Mouse (Mus musculus): Measurements from ENCODE around the gene Dhdds.

DNA sequence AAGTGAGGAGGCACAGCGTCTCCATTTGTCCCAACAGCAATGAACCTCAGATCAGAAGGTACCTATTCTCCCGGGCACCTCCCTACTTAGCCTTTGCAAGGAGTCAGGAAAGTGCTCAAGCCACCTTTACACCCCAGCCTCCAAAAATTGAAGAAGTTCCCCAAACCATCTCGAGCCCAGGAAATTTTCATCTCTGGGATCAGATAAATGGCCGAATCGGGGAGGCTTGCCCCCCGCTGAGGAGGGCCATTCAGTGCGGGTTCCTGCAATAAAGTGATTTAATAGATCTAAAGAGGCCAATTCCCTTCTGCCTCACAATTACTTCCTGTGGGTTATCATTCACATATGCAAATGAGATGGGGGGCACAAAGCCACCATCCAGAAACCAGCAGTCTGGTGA, 15.5 kb upstream of the Dhdds start:
- no peak for TF ChIP-seq CTCF (IDR thresholded peaks at IDR 0.05; ENCODE audit: low read depth, low read length)
- no peak for TF ChIP-seq POLR2A (IDR thresholded peaks at IDR 0.05; ENCODE audit: borderline replicate concordance, low read depth, low read length)

All from bone marrow macrophage, adult 2 months (primary cell).